ENCODE assay signal across 1 mouse cellular context in genomic region chr1:128309043-128309442, GRCm38 (mm10).
TF ChIP-seq lines count a peak whose summit lies in the region.

No protein-coding gene starts in this region.

TF ChIP-seq in MEL, 35 proteins besides CTCF, POLR2A, EP300 and RAD21 (continued from another document):
- no peak for TF ChIP-seq E2F4 (IDR thresholded peaks at IDR 0.05; ENCODE audit: borderline replicate concordance, low read depth, low read length)
- peak; percentile 39; the same call in 1 of the 2 replicates for TF ChIP-seq ZC3H11A (IDR thresholded peaks at IDR 0.05; ENCODE audit: low read depth, low read length)
TF ChIP-seq in MEL: peak in this region for 2.
